Mouse (Mus musculus) forebrain, embryonic 16.5 days (tissue): Measurements from ENCODE around the gene Pdcd1lg2. TPM values are rescaled to one million over a fixed set of nuclear protein-coding genes. Genes with fewer than 3 reads are reported as not detected.

ENCODE experiments used
- ATAC-seq: fragments of 200-750 bp; cut with Nextera tagmentation; 2 replicates; pipeline ENCODE4 v1.8.0; 2017; ENCODE audit warnings: mild to moderate bottlenecking, moderate library complexity
- H3K27ac ChIP-seq: fragments of 300-500 bp; sonication (generic); 2 replicates; pipeline ENCODE4 v1.5.1; 2014; ENCODE audit warnings: low read length, control low read depth
- H3K27me3 ChIP-seq: fragments of 300-500 bp; sonication (generic); replicated peaks from 2 replicates; pipeline ENCODE4 v1.6.1; 2014; ENCODE audit warnings: low read length; ENCODE audit not compliant: control insufficient read depth, insufficient read depth
- H3K36me3 ChIP-seq: fragments of 300-500 bp; sonication (generic); 2 replicates; pipeline ENCODE4 v1.6.1; 2014; ENCODE audit not compliant: control insufficient read depth, insufficient read depth
- H3K4me1 ChIP-seq: fragments of 300-500 bp; sonication (generic); replicated peaks from 2 replicates; pipeline ENCODE4 v1.6.1; 2014; ENCODE audit warnings: low read length; ENCODE audit not compliant: control insufficient read depth, insufficient read depth
- H3K4me2 ChIP-seq: fragments of 300-500 bp; sonication (generic); 2 replicates; pipeline ENCODE4 v1.6.1; 2014; ENCODE audit warnings: mild to moderate bottlenecking, low read length, control low read depth
- H3K4me3 ChIP-seq: fragments of 300-500 bp; sonication (generic); replicated peaks from 2 replicates; pipeline ENCODE4 v1.5.1; 2014; ENCODE audit warnings: mild to moderate bottlenecking, low read length, control low read depth
- H3K9ac ChIP-seq: fragments of 300-500 bp; sonication (generic); replicated peaks from 2 replicates; pipeline ENCODE4 v1.6.1; 2014; ENCODE audit warnings: low read depth, low read length, control low read depth
- H3K9me3 ChIP-seq: fragments of 300-500 bp; sonication (generic); 2 replicates; pipeline ENCODE4 v1.6.1; 2016; ENCODE audit warnings: low read length; ENCODE audit not compliant: control insufficient read depth
- WGBS: fragments of 180-500 bp; shearing (Covaris S2); extraction: QIAGEN DNeasy Blood & Tissue Kit; methylation state at CpG from one replicate; pipeline ENCODE4 v1.1.7; 2014; 5-methylcytosine and 5-hydroxymethylcytosine counted together
- polyA plus RNA-seq: library from polyadenylated mRNA; unstranded; fragments of >200 nt; fragmentation: Nextera tagmentation; extraction: Ambion mirVana; gene quantifications from 2 replicates; pipeline ENCODE4 v1.2.1, GENCODE M21; 2015

Pdcd1lg2 gene
- polyA plus RNA-seq, result not detected in 2 replicates

DNA sequence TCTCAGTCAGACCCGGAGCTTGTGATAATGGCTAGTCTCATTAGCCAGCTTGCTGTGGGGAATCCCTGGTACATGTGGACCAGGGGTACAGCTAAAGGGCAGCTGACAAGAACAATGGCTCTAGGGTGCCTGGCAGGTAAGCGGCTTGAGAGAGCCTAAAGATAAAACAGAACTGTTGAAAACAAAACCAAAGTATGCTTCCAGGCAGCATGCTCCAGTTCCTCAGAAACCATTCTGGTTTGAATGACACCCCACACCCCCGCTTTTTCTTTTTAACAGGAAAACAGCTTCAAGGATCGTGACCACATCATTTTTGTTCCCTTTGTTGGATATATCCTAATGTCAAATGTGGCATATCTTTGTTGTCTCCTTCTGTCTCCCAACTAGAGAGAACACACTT is at the start of gene Pdcd1lg2:
Gene Pdcd1lg2 (plus strand): TSS at position 301 of the 400 bp plus-strand sequence.
- ATAC-seq, result no peak
- 85% methylated on average over 4 of the region's 4 CpGs for WGBS
- Histone ChIP-seq H3K27ac (no peak within 1 kb of the TSS), H3K4me1 (peaks cover 5% of the 10 kb centered on the region), H3K4me3 (no peak within 1 kb of the TSS), H3K9me3 (no peaks in the 10 kb centered on the region), H3K9ac (no peak within 1 kb of the TSS), H3K4me2 (no peak within 1 kb of the TSS), H3K27me3 (no peaks in the 10 kb centered on the region), H3K36me3 (no peaks in the 10 kb centered on the region)

DNA sequence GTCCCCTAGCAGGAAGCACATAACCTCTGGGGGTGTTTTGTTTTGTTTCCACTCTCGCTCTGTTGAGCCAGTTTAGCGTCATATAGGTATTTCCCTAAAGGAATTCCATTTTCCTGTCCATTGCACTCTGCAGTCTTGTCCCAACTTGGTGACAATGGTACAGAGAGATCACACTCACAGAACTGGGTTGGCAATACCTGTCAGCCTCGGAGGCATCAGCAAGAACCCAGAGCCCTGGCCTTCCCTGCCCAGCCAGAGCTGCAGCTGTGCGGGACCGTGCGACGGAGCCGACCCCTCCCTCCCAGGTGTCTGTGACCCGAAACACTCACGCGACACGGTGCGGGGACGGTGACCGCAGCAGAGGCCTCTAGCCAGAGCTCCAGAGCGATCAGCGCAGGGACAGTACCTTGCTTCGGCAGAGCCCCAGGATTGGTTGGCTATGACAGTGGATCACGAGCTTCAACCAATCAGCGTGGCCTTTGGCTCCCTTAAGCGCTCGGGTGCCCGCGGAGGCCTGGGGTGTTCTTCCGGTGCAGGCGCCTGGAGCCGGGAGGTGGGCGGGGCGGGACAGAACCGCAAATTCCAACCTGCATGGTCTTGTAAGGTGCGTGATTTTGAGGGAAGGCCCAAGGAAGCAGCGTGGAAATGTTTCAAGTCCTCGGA is 49.1 kb upstream of the Pdcd1lg2 start:
- Histone ChIP-seq H3K4me1 (peaks cover 17% of the 10 kb centered on the region), H3K27me3 (no peaks in the 10 kb centered on the region), H3K9me3 (no peaks in the 10 kb centered on the region), H3K9ac (peak overlapping the region; percentile 86), H3K4me2 (peak overlapping the region; percentile 65), H3K27ac (peak overlapping the region; percentile 61), H3K36me3 (no peaks in the 10 kb centered on the region), H3K4me3 (peak overlapping the region; percentile 88)
- whole genome bisulfite sequencing, result 2% methylated on average over 33 of the region's 33 CpGs
- peak; percentile 100 for ATAC-seq

DNA sequence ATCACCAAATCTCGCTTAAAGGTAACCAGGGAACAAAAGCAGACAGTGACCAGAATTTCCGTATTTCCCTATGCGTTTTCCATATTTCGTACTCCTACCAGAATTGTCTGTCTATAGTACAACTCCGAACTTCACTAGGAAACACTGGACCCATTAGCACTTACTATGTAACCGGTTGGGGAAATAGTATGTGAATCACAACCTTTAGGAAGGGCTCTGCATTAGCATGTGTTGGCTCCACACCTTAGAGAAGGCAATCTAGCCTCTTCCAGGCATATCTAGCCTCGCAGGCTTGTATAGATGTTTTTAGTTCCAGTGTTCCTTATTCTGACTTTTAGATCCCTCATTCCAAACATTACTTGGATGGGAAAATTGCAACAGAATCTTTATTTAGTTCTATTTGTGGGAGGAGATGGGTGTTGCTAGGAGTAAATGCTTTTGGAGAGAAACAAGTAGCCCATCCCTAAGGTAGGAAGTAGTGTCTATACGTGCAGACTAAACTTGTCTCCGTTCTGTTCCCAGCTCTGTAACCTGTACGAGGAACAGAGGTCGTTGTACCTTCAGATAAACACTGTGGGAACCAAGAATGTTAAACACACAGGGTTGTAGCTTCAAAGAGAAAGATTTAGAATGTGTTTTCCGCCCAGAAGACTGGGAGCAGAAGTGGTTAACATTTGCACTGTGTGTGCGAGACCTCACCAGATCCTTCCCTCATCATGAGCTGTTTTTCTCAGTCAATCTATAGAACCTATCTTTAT is 48.4 kb upstream of the Pdcd1lg2 start:
- H3K36me3 ChIP-seq, result no peaks in the 10 kb centered on the region
- ATAC-seq, result peak; percentile 37
- H3K27me3 ChIP-seq, result no peaks in the 10 kb centered on the region
- H3K4me2 ChIP-seq, result peak overlapping the region; percentile 65
- H3K4me3 ChIP-seq, result peak overlapping the region; percentile 88
- peak overlapping the region; percentile 86 for H3K9ac ChIP-seq
- WGBS, result 50% methylated on average over 13 of the region's 13 CpGs
- H3K9me3 ChIP-seq, result no peaks in the 10 kb centered on the region
- H3K4me1 ChIP-seq, result peaks cover 21% of the 10 kb centered on the region
- H3K27ac ChIP-seq, result peak overlapping the region; percentile 58

DNA sequence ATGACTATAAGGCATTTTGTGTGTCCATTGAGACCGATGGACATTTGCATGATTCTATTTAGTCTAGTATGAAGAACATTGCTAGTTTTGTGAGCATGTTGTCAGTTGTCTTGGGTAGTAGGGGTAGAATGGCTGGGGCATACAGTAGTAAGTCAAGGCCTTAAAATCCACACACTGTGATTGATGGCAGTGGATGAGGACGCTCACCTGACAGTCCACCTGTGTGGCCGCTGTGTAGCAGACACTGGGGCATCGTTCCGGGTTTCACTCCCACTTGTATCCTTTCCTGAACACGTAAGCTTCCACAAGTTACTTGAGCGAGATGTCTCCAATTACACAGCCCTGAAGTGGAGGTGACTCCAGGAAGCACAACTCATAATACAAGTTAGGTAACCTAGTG is 47.2 kb upstream of the Pdcd1lg2 start:
- H3K27ac ChIP-seq, result no peak overlapping the region
- no peak overlapping the region for H3K4me2 ChIP-seq
- ATAC-seq, result no peak
- H3K4me3 ChIP-seq, result no peak overlapping the region
- H3K9ac ChIP-seq, result no peak overlapping the region
- H3K36me3 ChIP-seq, result no peaks in the 10 kb centered on the region
- no peaks in the 10 kb centered on the region for H3K9me3 ChIP-seq
- no peaks in the 10 kb centered on the region for H3K27me3 ChIP-seq
- 90% methylated on average over 7 of the region's 7 CpGs for WGBS
- peaks cover 23% of the 10 kb centered on the region for H3K4me1 ChIP-seq

DNA sequence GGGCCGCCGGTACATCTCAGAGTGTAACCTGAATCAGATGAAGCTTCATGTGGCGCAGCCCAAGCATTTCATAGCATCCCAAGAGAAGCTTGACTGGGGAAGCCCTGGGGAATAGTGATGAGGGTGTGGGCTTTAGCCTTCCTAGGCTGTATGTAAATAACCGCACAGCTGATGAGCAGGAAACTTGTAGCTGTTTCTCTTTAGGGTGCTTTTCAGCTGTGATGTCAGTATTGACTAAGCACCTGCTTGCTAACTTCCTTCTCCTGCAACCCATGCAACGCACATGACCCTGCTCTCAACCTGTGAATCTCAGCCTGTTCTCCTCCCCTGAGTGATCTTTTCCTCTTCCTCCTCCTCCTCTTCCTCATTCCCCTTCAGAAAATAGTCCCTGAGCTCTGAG is 46.6 kb upstream of the Pdcd1lg2 start:
- no peak for ATAC-seq
- Histone ChIP-seq H3K27me3 (no peaks in the 10 kb centered on the region), H3K36me3 (no peaks in the 10 kb centered on the region), H3K27ac (no peak overlapping the region), H3K9me3 (no peaks in the 10 kb centered on the region), H3K4me3 (no peak overlapping the region), H3K9ac (no peak overlapping the region), H3K4me2 (no peak overlapping the region), H3K4me1 (peaks cover 23% of the 10 kb centered on the region)
- WGBS, result 79% methylated on average over 5 of the region's 5 CpGs

DNA sequence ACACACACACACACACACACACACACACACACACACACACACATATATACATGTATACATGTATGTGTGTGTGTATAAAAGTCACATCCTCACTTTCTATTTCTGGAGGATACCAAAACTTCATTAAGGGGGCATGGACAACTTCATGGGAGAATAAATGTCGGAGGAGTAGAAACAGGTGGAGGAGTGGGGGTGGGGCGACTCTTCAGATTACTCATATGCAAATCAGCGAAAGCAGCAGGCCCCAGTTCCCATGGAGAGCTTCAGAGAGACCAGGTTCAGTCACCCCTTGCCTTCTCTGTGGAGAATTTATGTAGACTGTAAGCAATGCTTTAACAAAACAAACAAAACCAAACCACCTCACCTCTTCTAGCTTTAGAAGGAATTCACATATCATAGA is 45.6 kb upstream of the Pdcd1lg2 start:
- WGBS, result 27% methylated on average over 3 of the region's 3 CpGs
- Histone ChIP-seq H3K4me3 (no peak overlapping the region), H3K4me1 (peaks cover 22% of the 10 kb centered on the region)

DNA sequence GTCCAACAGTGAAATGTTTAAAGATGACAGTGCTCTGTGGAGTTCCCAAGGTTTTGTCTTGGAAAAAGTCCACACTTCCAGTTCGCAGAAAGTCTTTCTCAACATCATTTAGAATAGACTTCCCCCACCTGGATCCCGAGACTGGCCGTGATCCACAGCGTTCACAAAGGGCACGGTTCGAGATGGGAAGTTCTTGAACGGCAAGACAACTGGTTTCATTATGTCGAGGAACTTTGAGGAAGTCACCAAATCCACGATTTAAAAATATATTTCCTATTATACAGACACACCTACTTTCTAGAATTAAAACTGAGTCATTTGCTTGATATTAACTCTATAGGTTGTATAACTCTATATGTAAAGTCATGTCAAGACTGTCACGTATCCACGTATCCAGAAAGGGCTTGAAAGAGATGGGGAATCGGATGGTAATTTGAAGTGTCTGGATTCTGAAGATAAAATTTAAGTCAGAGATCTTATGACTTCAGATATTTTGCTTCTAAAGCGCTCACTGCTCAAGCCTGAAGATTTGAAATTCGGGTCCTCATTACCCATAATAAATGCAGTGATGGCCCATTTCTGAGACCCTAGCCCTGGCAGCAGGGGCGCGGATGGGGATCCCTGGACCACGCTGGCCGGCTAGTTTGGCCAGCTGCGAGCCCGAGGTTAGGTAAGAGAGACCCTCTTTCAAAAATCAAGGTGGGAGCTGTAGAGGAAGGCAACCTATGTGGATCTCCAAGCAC is 44.3 kb upstream of the Pdcd1lg2 start:
- Histone ChIP-seq H3K27ac (no peak overlapping the region), H3K9ac (no peak overlapping the region), H3K36me3 (no peaks in the 10 kb centered on the region), H3K9me3 (no peaks in the 10 kb centered on the region), H3K4me1 (peaks cover 14% of the 10 kb centered on the region), H3K4me2 (peak overlapping the region; percentile 93), H3K4me3 (peak overlapping the region; percentile 49), H3K27me3 (no peaks in the 10 kb centered on the region)
- no peak for ATAC-seq
- 63% methylated on average over 20 of the region's 20 CpGs for WGBS

More for the DNA sequence above, 45.6 kb upstream of the Pdcd1lg2 start:
- H3K27me3 ChIP-seq, result no peaks in the 10 kb centered on the region
- H3K27ac ChIP-seq, result no peak overlapping the region
- no peak overlapping the region for H3K4me2 ChIP-seq
- H3K36me3 ChIP-seq, result no peaks in the 10 kb centered on the region
- no peak for ATAC-seq
- no peaks in the 10 kb centered on the region for H3K9me3 ChIP-seq
- no peak overlapping the region for H3K9ac ChIP-seq

DNA sequence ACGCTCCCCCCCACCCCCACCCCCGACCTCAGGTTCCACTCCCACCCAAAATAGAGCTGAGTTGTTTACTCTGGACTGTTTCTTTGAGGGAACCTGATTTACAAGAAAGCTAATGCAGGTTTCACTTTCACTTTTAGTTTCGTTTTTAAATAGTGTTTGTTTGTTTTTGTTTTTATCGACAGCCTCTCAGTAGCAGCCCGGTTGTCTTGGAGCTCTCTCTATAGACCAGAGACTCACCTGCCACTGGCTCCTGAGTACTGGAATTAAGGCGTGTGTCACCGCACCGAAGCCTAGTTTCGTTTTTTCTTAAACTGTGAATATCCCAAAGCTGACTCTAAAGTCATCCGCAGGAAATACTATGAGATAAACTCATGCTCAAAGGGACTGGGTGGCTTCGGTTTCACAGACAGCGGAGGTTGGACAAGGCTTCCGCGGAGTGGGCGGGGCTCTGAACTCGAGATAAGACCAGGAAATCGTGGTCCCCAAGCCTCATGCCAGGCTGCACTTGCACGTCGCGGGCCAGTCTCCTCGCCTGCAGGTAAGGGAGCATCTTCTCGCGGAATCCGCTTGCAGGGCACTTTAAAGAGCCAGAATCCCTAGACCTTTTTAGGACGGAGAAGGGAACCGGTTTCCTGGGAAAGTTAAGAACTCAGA is 43.6 kb upstream of the Pdcd1lg2 start, which contains the start of the genes Plgrkt and Cd274:
Gene Plgrkt (minus strand): TSS at position 422 of the 654 bp plus-strand sequence.
Gene Cd274 (plus strand): TSS at position 487 of the 654 bp plus-strand sequence.
- Histone ChIP-seq H3K9me3 (no peaks in the 10 kb centered on the region), H3K4me3 (peak within 1 kb of the TSS; percentile 49), H3K4me2 (peak within 1 kb of the TSS; percentile 93), H3K4me1 (peaks cover 19% of the 10 kb centered on the region), H3K9ac (peak within 1 kb of the TSS; percentile 52), H3K27ac (no peak within 1 kb of the TSS), H3K27me3 (no peaks in the 10 kb centered on the region), H3K36me3 (no peaks in the 10 kb centered on the region)
- 4% methylated on average over 26 of the region's 26 CpGs for WGBS
- ATAC-seq, result peak; percentile 47; the same call in 1 of the 2 replicates
